Mouse (Mus musculus) layer of hippocampus, postnatal 36 days (tissue): Measurements from ENCODE around the gene Akr1c18. TPM values are rescaled to one million over a fixed set of nuclear protein-coding genes. Genes with fewer than 3 reads are reported as not detected.

ENCODE experiments used
- DNase-seq, 2 experiments: peaks; one replicate each; pipeline ENCODE4 v3.0.0; 2022
- total RNA-seq, 2 experiments: library from RNA; stranded (reverse); gene quantifications; 2 replicates each; pipeline ENCODE4 v1.2.3; 2021

The Akr1c18 gene
- total RNA-seq, 2 experiments from 2014 or later = 1.7 TPM

- no peak for DNase-seq
Observed at GRCm38 (mm10) chr13:4101691-4102090, 48.8 kb downstream of the Akr1c18 start.

Other genes with a start within 250 kb of the Akr1c18 start
- 10 to 100 TPM; 40.3 to 46.1 TPM for gene Net1, start 232.4 kb downstream of the Akr1c18 start, total RNA-seq
- not detected for gene Tubal3, start 232.4 kb downstream of the Akr1c18 start, total RNA-seq
- not detected for gene Ucn3, start 205.3 kb downstream of the Akr1c18 start, total RNA-seq
- gene Akr1c14, start 101.6 kb downstream of the Akr1c18 start, total RNA-seq = 1 to 10 TPM; 1.2 TPM
- gene Akr1c13, start 40.5 kb upstream of the Akr1c18 start, total RNA-seq = not detected
- not detected for gene Akr1c19, start 78.0 kb upstream of the Akr1c18 start, total RNA-seq
- not detected for gene Akr1c12, start 128.8 kb upstream of the Akr1c18 start, total RNA-seq